Mouse (Mus musculus) urinary bladder, postnatal 14 days (tissue): ENCODE measurements at regions not wholly inside any gene's neighbourhood (a gene's known extent, or its start where the extent isn't known, plus 50 kb on each side); places are given as distances from the start of the nearest gene placed in this dataset.

Experiments used
- DNase-seq: peaks from one replicate; pipeline ENCODE4 v3.0.0; 2021; ENCODE audit warnings: low spot score

- DNase-seq, result no peak
Observed at GRCm38 (mm10) chr4:82161232-82161631, 544.3 kb downstream of the Nfib start.

- no peak for DNase-seq
Observed at GRCm38 (mm10) chr4:82160233-82160632, 545.3 kb downstream of the Nfib start.

DNA sequence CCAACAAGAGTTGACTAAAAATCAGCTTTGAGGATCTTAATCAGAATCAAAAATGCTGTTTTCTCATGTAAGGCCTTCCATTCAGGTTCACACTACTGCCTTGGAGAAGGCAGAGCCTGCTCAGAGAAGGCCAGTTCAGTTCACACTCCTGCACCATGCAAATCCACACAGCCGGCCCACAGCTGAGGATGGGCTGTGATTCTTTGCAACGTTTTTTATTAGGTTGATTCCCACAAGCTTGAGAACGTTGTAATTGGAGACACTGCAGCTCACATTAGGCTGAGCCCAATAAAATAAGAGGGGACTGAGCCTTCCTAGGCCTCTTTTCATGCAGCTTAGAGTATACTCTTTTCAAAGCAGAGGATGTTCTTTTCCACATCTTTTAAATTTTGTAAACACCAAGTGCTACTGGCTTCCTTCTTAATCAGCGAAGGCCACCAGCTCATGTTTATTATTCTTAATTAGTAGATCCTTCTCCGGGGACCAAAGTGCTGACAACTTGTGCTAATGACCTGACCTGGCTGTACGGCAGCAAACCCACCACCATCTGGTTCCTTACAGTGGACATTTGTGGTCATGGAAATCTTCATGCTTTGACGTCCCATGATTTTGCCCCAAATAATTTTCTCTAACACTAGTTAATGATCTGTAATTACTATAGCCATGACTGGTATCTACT, 549.8 kb downstream of the Nfib start:
- no peak for DNase-seq

DNA sequence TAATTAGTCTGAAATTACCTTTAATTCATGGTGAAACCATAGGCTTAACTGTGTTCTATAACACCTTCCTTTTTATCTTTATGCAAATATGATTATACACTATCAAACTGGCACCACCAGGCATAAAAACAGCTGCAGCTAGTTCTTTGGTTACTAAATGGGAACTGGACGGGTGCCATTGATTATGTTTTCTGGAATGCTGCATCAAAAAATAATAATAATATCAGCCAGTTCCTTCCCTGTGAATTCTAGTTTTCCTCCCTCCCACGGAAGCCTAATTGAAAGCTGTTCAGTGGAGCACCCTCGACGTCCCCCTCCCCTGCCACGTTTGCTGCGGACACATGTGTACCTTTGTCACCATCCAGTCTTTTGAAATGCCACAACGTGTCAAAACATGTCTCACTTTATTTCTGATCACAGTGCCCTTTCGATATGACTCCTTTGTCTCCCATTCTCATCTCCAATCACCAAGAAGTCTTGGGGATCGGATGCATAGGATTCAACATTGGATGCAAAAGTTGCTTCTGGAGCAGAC, 551.5 kb downstream of the Nfib start:
- no peak for DNase-seq

DNA sequence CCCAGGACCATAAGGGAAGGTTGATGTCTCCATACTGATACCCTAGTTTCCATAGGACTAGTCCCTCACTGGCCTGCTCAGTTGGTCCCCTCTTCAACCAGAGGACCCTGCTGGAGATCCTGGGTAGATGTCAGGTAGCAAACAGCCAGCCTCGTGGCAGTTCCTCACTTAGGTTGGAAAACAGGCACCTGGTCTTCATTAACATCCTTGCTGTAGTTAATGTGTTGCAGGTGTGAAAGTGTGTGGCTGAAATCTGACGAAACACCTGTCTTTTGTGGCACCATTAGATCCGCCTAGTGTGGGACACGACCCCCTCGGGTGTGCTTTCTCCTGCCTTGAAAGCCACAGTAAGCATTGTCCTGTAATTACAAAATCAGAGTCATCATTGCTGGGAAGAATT, 551.9 kb downstream of the Nfib start:
- no peak for DNase-seq

- no peak for DNase-seq
Observed at GRCm38 (mm10) chr4:82149957-82150356, 555.6 kb downstream of the Nfib start.

DNA sequence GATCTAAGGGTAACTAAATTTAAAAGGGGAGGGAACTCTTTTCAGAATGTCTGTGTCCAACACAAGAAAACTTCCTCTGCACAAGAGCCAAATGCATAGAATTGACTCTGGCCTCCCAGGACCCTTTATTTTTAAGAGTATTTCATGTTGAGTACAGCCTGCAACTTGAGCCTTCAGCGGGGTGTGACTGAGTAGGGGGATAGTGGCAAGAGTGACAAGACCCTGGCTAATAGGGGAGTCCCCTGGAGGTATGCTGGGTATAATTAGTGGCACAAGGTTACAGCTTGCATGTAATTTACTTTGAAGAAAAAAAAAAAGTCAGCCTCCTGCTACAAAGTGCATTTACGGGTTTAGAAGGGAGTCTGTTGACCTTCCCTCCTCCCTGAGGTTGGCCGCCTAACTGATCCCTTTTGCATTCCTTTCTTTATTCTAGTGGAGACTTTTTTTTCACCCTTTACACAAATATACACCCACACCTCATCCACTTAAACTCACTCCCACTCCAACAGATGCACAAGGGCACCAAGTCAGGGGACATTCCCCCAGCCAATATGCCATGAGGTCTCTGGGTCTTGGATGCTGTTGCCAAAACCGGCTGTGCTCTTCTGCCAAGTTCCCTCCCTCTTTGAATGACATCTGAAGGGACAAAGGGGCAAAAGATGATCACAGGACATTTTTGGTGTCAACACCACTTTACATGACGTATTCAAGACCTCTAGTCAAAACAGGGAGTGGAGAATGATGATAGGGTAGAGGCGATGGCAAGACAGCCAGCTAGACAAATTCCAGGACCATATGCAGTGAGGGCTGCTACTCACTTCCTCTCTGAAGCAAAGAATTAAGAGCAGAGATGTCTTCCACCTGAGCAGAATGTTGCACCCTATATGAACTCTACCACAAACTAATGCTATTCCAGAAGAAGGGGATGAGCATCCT, 557.2 kb downstream of the Nfib start:
- no peak for DNase-seq

GRCm38 (mm10) chr4:82142391-82142790, 563.2 kb downstream of the Nfib start:
- no peak for DNase-seq

GRCm38 (mm10) chr4:82139806-82140205, 565.7 kb downstream of the Nfib start:
- DNase-seq, result no peak

DNA sequence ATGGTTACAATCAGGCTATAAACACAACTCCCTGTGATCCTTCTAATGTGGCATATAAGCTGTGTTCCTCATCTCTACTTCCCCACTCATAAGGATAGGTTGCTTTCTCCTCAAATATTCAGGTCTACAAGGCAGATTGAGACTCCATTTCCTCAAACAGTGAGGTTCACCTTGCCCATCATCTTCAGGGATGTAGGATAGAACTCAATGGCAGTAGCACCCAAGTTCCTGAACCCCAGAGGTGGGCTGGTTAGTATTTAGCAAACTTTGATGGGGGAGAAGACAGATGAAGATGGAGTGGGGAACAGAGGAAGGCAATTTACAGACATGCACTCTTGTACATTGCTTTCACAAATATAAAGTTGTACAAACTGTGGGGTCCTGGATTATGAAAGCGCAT, 566.5 kb downstream of the Nfib start:
- no peak for DNase-seq

DNA sequence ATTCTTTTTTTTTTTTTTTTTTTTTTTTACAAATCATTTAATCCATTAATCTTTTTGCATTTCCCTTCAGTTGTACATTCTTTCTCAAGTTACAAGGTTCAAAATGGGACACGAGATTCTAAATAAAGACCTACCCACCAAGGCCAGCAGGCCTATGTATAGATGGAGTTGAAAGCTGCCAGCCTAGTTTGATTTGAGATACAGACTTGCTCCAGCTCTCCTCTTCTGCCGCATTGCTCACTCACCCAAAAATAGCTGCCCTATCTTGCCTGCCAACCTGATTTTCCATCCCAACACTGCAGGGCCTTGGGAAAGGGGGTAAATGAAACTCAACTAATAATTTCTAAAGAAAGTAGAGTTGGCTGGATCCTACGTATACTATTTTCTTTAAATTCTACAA, 572.7 kb downstream of the Nfib start:
- DNase-seq, result no peak

DNA sequence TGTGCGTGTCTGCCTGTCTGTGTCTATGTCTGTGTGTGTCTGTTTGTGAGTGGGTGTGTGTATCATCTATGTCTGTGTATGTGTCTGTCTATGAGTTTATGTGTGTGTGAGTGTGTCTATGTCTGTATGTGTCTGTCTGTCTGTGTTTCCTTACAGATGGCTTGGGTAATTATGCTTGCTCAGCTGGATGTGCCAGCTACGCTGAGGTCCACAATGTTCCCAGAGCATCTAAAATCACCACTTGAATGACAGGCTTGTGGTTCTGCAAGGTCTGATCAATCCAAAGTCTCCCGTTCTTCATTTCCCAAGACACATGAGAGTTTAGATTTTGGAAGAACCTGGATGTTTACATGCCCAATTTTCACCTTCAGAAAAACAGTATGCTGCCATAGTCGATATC, 573.2 kb downstream of the Nfib start:
- no peak for DNase-seq

GRCm38 (mm10) chr4:82129471-82129870, 576.1 kb downstream of the Nfib start:
- no peak for DNase-seq

DNA sequence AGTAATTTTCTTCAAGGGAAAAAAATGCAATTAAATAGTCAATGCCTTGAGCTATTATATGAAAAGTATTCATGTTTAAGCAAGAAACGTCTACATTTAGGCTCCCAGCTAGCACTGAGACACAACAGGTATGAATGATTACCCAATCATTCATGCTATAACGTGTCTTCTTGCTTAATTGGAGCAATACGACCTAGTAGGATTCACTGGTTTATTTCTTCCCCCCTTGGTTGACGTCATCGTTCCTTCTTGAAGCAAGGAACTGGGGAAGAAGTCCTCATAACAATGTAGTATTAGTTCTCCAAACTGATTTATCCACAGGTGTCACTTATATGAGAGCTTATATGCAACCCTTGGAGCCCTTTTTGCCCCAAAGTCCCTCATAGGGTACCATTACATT, 581.8 kb downstream of the Nfib start:
- DNase-seq, result no peak

DNA sequence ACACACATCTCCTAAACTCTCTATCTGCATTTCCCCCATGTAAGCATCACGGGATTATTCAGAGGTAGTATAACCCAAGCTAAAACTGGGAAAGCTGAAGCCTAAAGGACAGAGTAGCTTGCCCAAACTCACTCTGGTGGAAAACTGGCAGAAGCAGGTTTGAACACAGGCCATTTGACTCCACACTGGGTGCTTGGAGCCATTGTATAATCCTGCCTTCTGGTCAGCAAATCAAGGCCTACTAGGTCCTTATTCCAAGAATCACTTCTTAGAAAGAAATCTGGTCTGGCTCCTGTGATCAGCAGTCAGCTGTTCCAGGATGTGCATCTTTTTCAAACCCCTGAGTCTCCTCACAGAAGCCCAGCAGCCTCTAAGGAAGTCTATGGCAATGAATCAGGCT, 582.4 kb downstream of the Nfib start:
- no peak for DNase-seq

GRCm38 (mm10) chr4:82120796-82121195, 584.8 kb downstream of the Nfib start:
- no peak for DNase-seq

DNA sequence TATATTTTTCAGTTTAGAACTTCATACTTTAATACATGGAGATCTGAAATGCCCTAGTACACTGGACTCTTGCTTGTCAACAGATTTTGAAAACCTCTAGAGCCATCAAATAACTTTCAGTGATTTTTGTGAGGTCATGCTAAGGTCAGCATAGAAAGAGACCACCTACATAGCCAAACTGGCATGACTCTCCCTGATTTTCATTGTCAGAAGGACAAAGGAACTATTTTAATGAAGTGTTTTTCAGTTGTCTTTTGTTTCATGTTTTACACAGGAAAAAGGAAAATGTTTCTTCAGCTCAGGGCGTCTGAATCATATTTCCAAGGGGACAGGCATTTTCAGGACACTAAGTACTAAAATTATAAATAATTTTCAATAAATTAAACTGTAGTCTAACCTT, 585.2 kb downstream of the Nfib start:
- DNase-seq, result no peak

- no peak for DNase-seq
Observed at GRCm38 (mm10) chr4:82101837-82102236, 603.7 kb downstream of the Nfib start.

DNA sequence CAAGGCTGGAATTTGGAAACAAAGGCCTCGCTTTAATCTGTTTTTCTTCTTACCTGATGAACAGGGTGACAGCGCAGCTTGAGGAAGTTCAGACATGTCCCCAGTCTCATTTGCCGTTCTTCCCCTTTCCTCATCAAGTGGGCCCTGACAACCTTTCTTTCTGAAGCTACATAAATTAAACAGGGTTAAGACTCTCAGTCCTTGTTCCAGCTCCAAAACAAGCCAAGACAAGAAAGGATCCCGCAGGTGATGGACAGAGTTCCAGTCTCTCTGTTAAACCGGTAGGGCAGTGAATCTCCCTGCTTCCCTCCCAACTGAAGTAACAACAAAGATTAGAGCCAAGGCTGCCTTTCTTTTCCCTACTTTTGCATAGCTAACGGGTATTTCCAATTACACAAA, 605.6 kb downstream of the Nfib start:
- no peak for DNase-seq

GRCm38 (mm10) chr4:82098986-82099969, 606.3 kb downstream of the Nfib start:
- DNase-seq, result no peak

DNA sequence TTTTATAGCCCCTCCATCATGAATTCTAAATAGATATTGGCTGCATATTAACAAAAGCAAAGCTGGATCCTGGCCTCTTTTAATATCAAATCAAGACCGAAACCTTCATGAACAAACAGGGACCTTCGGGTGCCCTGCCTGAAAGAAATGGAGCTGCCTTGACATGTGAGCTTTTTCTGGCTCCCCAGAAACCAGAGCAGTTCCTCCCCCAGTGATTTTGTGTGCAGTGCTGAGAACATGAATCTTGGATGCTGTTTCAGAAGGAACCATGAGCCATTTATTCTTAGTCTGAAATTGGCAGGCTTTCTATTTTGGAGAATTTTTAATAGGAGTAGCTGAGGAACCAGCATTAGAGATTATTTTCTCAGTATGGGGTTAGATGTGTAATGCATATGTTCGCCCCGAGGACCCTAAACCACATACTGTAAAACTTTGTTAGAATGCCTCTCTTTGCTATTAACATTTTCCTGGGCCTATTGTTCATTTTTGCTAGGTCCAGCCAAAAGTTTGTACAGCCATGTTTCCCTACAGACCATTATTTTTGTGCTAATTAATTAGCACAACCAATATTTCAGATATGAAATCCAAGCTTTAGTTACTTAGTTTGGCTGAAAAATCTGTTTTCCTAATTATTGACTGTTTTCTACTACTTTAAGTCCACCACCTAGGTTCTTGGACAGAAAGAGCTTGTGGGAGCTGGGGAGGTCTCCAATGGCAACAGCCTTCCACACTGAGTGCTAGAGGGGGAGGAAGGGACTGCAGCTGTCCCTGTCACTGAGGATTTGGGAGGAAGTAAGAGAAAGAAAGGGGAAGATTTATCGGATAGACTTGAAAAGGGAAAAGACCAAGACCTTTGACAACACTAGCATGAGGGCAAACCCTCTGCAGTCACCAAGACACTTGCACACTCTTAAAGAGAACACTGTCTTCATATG, 613.0 kb downstream of the Nfib start:
- DNase-seq, result no peak
